Mouse (Mus musculus) midbrain, postnatal 0 days (tissue): ENCODE measurements around the gene Cyp4a10. TPM values are rescaled to one million over a fixed set of nuclear protein-coding genes. Genes with fewer than 3 reads are reported as not detected.
"Not testable (repeated sequence)": the region's sequence is repeated elsewhere in the genome, so short reads cannot be mapped to it uniquely, and the experiment has no call there.

Experiments
- ATAC-seq: fragments of 200-750 bp; cut with Nextera tagmentation; 2 replicates; pipeline ENCODE4 v1.8.0; 2017; ENCODE audit warnings: moderate number of reproducible peaks, mild to moderate bottlenecking, moderate TSS enrichment, moderate library complexity; ENCODE audit not compliant: low FRiP score
- DNase-seq: peaks from one replicate; pipeline ENCODE4 v3.0.0-alpha.2; 2015; ENCODE audit warnings: low spot score
- H3K27ac ChIP-seq: fragments of 300-500 bp; sonication (generic); 2 replicates; pipeline ENCODE4 v1.5.1; 2014; ENCODE audit warnings: low read depth, mild to moderate bottlenecking, low read length, mixed read lengths
- H3K27me3 ChIP-seq: fragments of 300-500 bp; sonication (generic); 2 replicates; pipeline ENCODE4 v1.6.1; 2014; ENCODE audit warnings: low read length, control low read depth, mixed read lengths; ENCODE audit not compliant: insufficient read depth
- H3K36me3 ChIP-seq: fragments of 300-500 bp; sonication (generic); 2 replicates; pipeline ENCODE4 v1.6.1; 2014; ENCODE audit warnings: low read length, control low read depth, mixed read lengths; ENCODE audit not compliant: insufficient read depth
- H3K4me1 ChIP-seq: fragments of 300-500 bp; sonication (generic); 2 replicates; pipeline ENCODE4 v1.6.1; 2014; ENCODE audit warnings: mild to moderate bottlenecking, control low read depth, antibody characterized with exemption, low read length, mixed read lengths; ENCODE audit not compliant: insufficient read depth
- H3K4me2 ChIP-seq: fragments of 300-500 bp; sonication (generic); 2 replicates; pipeline ENCODE4 v1.6.1; 2014; ENCODE audit warnings: low read depth, mild to moderate bottlenecking, low read length, mixed read lengths; ENCODE audit not compliant: poor library complexity, severe bottlenecking
- H3K4me3 ChIP-seq: fragments of 300-500 bp; sonication (generic); 2 replicates; pipeline ENCODE4 v1.5.1; 2014; ENCODE audit warnings: low read depth, mild to moderate bottlenecking, low read length, moderate library complexity
- H3K9ac ChIP-seq: fragments of 300-500 bp; sonication (generic); replicated peaks from 2 replicates; pipeline ENCODE4 v1.6.1; 2014; ENCODE audit warnings: mild to moderate bottlenecking, low read length, moderate library complexity, mixed read lengths; ENCODE audit not compliant: poor library complexity, severe bottlenecking
- H3K9me3 ChIP-seq: fragments of 300-500 bp; sonication (generic); 2 replicates; pipeline ENCODE4 v1.6.1; 2016; ENCODE audit warnings: low read length, control low read depth
- CTCF ChIP-seq: IDR thresholded peaks from 2 replicates; pipeline ENCODE4 v1.5.1; 2016; ENCODE audit warnings: antibody characterized with exemption, mild to moderate bottlenecking
- whole genome bisulfite sequencing: fragments of 180-500 bp; shearing (Covaris S2); extraction: QIAGEN DNeasy Blood & Tissue Kit; methylation state at CpG from one replicate; pipeline ENCODE4 v1.1.7; 2014; 5-methylcytosine and 5-hydroxymethylcytosine counted together
- polyA plus RNA-seq: library from polyadenylated mRNA; unstranded; fragments of >200 nt; fragmentation: Nextera tagmentation; extraction: Ambion mirVana; gene quantifications from 2 replicates; pipeline ENCODE4 v1.2.1, GENCODE M21; 2015
- total RNA-seq: library from RNA; depleted of rRNA; stranded (reverse); fragments of >200 nt; gene quantifications from 2 replicates; pipeline ENCODE4 v1.2.3, GENCODE M21; 2014; rRNA removed

Cyp4a10 gene
- total RNA-seq (not detected in 2 replicates), polyA plus RNA-seq (not detected in 2 replicates)

- H3K9ac ChIP-seq, H3K4me3 ChIP-seq, H3K9me3 ChIP-seq, DNase-seq, H3K36me3 ChIP-seq, H3K4me2 ChIP-seq, H3K27me3 ChIP-seq, H3K4me1 ChIP-seq, H3K27ac ChIP-seq, ATAC-seq: not testable (repeated sequence)
- WGBS, result 87% methylated on average over 4 of the region's 5 CpGs
Measured at GRCm38 (mm10) chr4:115518000-115518399, at the start of gene Cyp4a10. Cyp4a10 (plus strand) TSS chr4:115518264.

DNA sequence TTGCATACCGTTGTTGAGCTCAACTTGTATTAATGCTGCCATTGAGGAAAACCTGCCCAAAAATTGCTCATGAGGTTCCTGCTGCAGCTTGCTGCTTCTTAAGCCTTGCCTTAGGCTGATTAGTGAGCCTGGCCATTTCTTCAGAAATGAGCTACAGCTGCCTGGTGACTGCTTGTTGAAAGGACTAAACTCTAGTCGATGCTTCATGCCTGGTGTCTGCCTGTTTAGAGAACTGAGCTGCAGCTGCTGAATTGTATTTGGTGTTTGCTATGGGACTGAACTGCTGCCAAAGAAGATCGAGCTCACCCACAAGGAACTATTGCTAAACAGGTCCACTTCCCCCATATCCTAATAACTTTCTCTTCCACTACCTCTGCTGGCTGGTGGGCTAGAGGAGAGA is 44.5 kb upstream of the Cyp4a10 start:
- not testable (repeated sequence) for H3K4me3 ChIP-seq, H3K27ac ChIP-seq, H3K4me1 ChIP-seq, DNase-seq, H3K9me3 ChIP-seq, H3K9ac ChIP-seq, ATAC-seq, H3K27me3 ChIP-seq, H3K4me2 ChIP-seq, H3K36me3 ChIP-seq
- 71% methylated on average over 3 of the region's 3 CpGs for WGBS

DNA sequence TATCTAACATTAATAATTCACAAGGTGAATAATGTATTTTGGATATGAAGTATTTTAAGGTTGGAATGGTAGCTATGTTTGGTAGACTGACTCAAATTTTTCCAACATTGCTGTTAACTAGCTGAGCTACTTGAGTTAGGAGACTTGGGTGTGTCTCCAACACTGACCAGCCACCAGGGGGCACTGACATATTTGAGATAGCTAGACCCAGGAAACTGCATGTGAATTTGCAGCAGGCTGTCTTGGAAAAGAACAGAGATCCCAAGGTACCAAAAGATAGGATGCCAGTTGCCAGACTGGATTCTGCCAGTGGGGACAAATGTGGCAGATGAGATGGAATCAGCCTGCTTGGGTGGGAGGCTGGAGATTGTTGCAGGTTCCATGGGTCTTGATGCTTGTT is 42.0 kb upstream of the Cyp4a10 start:
- not testable (repeated sequence) for ATAC-seq, H3K27ac ChIP-seq, DNase-seq, H3K4me2 ChIP-seq, H3K36me3 ChIP-seq, H3K4me3 ChIP-seq, H3K9ac ChIP-seq, H3K9me3 ChIP-seq, H3K27me3 ChIP-seq, H3K4me1 ChIP-seq
- peak; percentile 24 for TF ChIP-seq CTCF

DNA sequence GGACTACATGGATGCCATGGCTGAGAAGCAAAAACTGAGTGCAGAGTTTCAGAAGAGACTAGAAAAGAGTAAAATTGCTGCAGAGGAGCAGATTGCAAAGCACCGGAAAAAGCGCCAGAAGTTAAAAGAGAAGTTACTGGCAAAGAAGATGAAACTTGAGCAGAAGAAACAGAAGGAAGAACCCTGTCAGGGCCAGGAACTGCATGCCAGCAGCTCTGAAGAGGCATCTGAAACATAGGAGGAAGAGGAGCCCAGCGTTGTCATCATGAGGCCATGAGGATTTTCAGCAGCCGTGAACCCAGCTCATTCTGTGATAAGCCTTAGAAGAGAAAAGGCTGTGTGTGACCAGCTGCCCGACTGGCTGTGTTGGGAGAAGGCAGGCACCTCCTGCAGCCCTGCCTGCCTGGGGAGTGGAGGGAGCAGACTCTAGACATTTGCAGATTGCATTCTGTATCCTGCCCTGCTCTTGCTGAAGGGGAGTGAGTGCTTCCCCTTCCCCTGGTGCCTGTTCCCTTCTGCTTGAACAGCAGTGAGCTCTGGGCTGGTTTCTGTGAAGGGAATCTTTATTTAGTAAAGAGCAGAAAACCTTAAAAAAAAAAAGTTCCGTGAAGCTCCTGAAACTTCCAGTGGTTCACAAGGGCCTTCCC is 36.9 kb upstream of the Cyp4a10 start:
- H3K4me2 ChIP-seq, result no peak overlapping the region
- DNase-seq, result no peak
- no peak for TF ChIP-seq CTCF

GRCm38 (mm10) chr4:115496001-115496400 is 22.1 kb upstream of the Cyp4a10 start, which contains the start of gene Cyp4a14:
Cyp4a14 (minus strand) TSS chr4:115496142.
- no peaks in the 10 kb centered on the region for H3K27me3 ChIP-seq
- no peak for TF ChIP-seq CTCF
- H3K4me2 ChIP-seq, result no peak within 1 kb of the TSS
- H3K9ac ChIP-seq, result no peak within 1 kb of the TSS
- no peaks in the 10 kb centered on the region for H3K9me3 ChIP-seq
- WGBS, result 76% methylated on average over 1 of the region's 1 CpGs
- no peak within 1 kb of the TSS for H3K27ac ChIP-seq
- H3K4me3 ChIP-seq, result no peak within 1 kb of the TSS
- no peak for DNase-seq
- no peaks in the 10 kb centered on the region for H3K36me3 ChIP-seq
- ATAC-seq, result no peak
- no peaks in the 10 kb centered on the region for H3K4me1 ChIP-seq

More for the DNA sequence above, 36.9 kb upstream of the Cyp4a10 start:
- H3K9ac ChIP-seq, result no peak overlapping the region
- H3K27ac ChIP-seq, result no peak overlapping the region
- H3K36me3 ChIP-seq, result no peaks in the 10 kb centered on the region
- 78% methylated on average over 6 of the region's 6 CpGs for WGBS
- no peaks in the 10 kb centered on the region for H3K4me1 ChIP-seq
- no peaks in the 10 kb centered on the region for H3K27me3 ChIP-seq
- no peak for ATAC-seq
- no peak overlapping the region for H3K4me3 ChIP-seq
- no peaks in the 10 kb centered on the region for H3K9me3 ChIP-seq

DNA sequence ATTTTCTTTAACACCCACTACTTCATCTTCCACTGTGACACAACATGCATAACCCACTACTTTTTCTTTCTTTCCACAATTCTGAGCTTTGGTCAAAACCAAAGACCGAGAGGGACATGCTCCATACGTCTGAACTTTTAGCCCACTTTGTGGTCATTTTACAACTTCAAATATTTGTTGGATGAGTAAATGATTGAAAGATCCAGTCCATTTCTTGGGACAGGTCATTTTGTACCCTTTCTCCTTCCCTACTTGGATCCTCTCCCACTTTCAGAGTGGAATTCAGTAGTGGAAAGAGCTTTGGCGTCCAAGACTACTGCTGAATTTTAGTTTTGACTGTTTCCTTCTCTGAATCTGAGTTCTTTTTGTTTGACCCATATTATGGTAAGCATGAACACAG is 20.6 kb upstream of the Cyp4a10 start:
- Histone ChIP-seq H3K27ac (no peak overlapping the region), H3K36me3 (no peaks in the 10 kb centered on the region), H3K4me1 (no peaks in the 10 kb centered on the region), H3K9ac (no peak overlapping the region), H3K4me2 (no peak overlapping the region), H3K9me3 (no peaks in the 10 kb centered on the region), H3K4me3 (no peak overlapping the region), H3K27me3 (no peaks in the 10 kb centered on the region)
- DNase-seq (no peak), ATAC-seq (no peak)
- 94% methylated on average over 3 of the region's 3 CpGs for WGBS
- no peak for TF ChIP-seq CTCF

GRCm38 (mm10) chr4:115513964-115514363 is 4.1 kb upstream of the Cyp4a10 start:
- not testable (repeated sequence) for H3K27ac ChIP-seq, H3K9me3 ChIP-seq, H3K4me1 ChIP-seq, DNase-seq, ATAC-seq, H3K9ac ChIP-seq, H3K4me2 ChIP-seq, H3K36me3 ChIP-seq, H3K27me3 ChIP-seq, H3K4me3 ChIP-seq
